Mouse (Mus musculus): ENCODE results near the gene Slc6a13.
"Not testable (repeated sequence)": the region's sequence is repeated elsewhere in the genome, so short reads cannot be mapped to it uniquely, and the experiment has no call there.

The Slc6a13 gene

GRCm38 (mm10) chr6:121326486-121327069, 26.6 kb downstream of the Slc6a13 start:
- no peak for DNase-seq (ENCODE audit: inconsistent ontology term)

- peak; percentile 75 for DNase-seq (ENCODE audit: inconsistent ontology term)
Measured at GRCm38 (mm10) chr6:121328417-121328884, 28.4 kb downstream of the Slc6a13 start.

- peak; percentile 77 for DNase-seq (ENCODE audit: inconsistent ontology term)
Measured at GRCm38 (mm10) chr6:121329848-121330508, 30.0 kb downstream of the Slc6a13 start.

GRCm38 (mm10) chr6:121335841-121336240, 35.8 kb downstream of the Slc6a13 start:
- no peak for DNase-seq (ENCODE audit: inconsistent ontology term)

- no peak for DNase-seq (ENCODE audit: inconsistent ontology term)
Measured at GRCm38 (mm10) chr6:121336558-121336957, 36.5 kb downstream of the Slc6a13 start.

- no peak for DNase-seq (ENCODE audit: inconsistent ontology term)
Measured at GRCm38 (mm10) chr6:121337229-121337628, 37.2 kb downstream of the Slc6a13 start.

- peak; percentile 82 for DNase-seq (ENCODE audit: inconsistent ontology term)
Measured at GRCm38 (mm10) chr6:121337770-121338518, 37.9 kb downstream of the Slc6a13 start.

- no peak for DNase-seq (ENCODE audit: inconsistent ontology term)
Measured at GRCm38 (mm10) chr6:121338519-121338896, 38.5 kb downstream of the Slc6a13 start.

GRCm38 (mm10) chr6:121341650-121342049, 41.6 kb downstream of the Slc6a13 start:
- DNase-seq (ENCODE audit: inconsistent ontology term) = no peak

- DNase-seq (ENCODE audit: inconsistent ontology term) = no peak
Measured at GRCm38 (mm10) chr6:121343026-121343770, 43.2 kb downstream of the Slc6a13 start, which contains the start of gene Slc6a12. Gene Slc6a12 (plus strand): TSS chr6:121343076.

GRCm38 (mm10) chr6:121343771-121344123, 43.7 kb downstream of the Slc6a13 start:
- DNase-seq (ENCODE audit: inconsistent ontology term) = no peak

GRCm38 (mm10) chr6:121344329-121344728, 44.3 kb downstream of the Slc6a13 start:
- no peak for DNase-seq (ENCODE audit: inconsistent ontology term)

GRCm38 (mm10) chr6:121346428-121346827, 46.4 kb downstream of the Slc6a13 start:
- no peak for DNase-seq (ENCODE audit: inconsistent ontology term)

- peak; percentile 75 for DNase-seq (ENCODE audit: inconsistent ontology term)
Measured at GRCm38 (mm10) chr6:121352276-121352675, 52.2 kb downstream of the Slc6a13 start.

GRCm38 (mm10) chr6:121356041-121356440, 56.0 kb downstream of the Slc6a13 start:
- no peak for DNase-seq (ENCODE audit: inconsistent ontology term)

GRCm38 (mm10) chr6:121357232-121357631, 57.2 kb downstream of the Slc6a13 start:
- no peak for DNase-seq (ENCODE audit: inconsistent ontology term)

GRCm38 (mm10) chr6:121363061-121363460, 63.0 kb downstream of the Slc6a13 start:
- DNase-seq (ENCODE audit: inconsistent ontology term) = no peak

- no peak for DNase-seq (ENCODE audit: inconsistent ontology term)
Measured at GRCm38 (mm10) chr6:121363956-121364355, 63.9 kb downstream of the Slc6a13 start.

- DNase-seq (ENCODE audit: inconsistent ontology term) = not testable (repeated sequence)
Measured at GRCm38 (mm10) chr6:121366537-121366936, 66.5 kb downstream of the Slc6a13 start.

- peak; percentile 81 for DNase-seq (ENCODE audit: inconsistent ontology term)
Measured at GRCm38 (mm10) chr6:121367099-121367498, 67.1 kb downstream of the Slc6a13 start.

GRCm38 (mm10) chr6:121371197-121371980, 71.4 kb downstream of the Slc6a13 start:
- DNase-seq (ENCODE audit: inconsistent ontology term) = no peak
